Mouse (Mus musculus) spleen, adult 10 weeks (tissue): Measurements from ENCODE around the gene Tle4. TPM values are rescaled to one million over a fixed set of nuclear protein-coding genes. Genes with fewer than 3 reads are reported as not detected.

Source experiments
- polyA plus RNA-seq: library from polyadenylated mRNA; stranded (reverse); fragments of 350-450 nt; fragmentation: Illumina TruSeq; extraction: RNeasy Lipid Tissue Mini Kit (QIAGEN cat#74804); gene quantifications from one replicate; pipeline ENCODE4 v1.2.3, GENCODE M21; 2015; ENCODE audit warnings: low replicate concordance; ENCODE audit not compliant: insufficient read depth

Tle4 gene
- 32.6 TPM for polyA plus RNA-seq

DNA sequence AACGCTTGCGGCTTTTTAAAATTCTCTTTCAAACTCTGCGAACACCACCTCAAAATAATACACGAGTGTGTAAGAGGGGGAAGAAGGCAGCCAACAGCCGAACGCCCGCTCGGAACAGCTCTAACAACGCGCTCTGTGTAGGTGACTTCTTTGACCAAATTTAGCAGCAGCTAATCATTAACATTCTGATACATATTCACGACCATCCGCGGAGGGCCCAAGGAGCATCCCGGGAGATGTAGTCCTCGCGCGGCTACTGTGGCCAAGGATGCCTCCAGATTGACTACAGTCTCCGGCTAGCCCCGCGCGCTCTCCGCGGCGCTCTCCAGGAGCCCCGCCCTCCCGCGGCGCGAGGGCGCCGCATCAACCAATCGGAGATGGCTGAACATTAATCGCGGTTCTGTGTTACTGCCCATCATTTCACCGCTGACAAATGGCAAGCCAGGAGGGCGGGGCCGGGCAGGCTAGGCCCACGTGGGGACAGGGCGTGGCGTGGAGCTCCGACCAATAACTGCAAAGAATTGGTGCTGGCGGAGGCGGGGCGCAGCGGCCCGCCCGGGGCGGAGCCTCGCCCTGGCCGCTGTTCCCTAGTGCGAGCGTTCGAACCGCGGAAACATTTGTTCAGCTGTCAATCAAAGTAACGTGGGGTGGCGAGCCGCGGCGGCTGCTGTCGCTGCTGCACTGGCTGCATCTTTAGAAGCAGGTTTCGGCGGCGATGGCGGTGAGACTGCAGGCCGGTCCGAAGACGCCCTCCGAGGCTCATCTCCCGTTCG, at the start of gene Tle4:
Tle4 (minus strand) TSS at position 135 of the 773 bp plus-strand sequence.

